Mouse (Mus musculus): ENCODE results near the gene Gm30083.
A peak's percentile ranks its signal among the peaks of the same experiment; 100 is the strongest.

Gene Gm30083

DNA sequence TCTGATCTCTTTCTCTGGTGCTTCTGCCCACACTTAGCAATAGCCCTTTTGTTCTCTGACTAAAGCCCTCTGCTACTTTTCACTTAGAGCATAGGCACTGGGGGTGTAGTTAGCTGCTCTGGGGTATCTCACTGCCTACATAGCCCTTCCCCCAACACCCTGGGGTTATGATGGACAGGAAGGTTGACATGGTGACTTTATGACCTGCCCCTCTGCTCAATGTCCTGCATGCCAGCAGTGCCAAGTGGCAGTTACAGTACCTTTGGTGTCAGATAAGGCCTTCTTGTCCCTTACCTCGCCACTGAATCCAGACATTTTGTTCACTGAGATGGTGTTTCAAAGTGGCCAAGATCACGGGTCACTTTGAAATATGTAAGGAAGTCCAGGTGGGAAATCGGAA is at the start of gene Gm30083:
Gene Gm30083, minus strand, starts transcription at position 120 of the 400 bp plus-strand sequence.
- no peak for DNase-seq (ENCODE audit: low spot score in 2 of 2)

DNA sequence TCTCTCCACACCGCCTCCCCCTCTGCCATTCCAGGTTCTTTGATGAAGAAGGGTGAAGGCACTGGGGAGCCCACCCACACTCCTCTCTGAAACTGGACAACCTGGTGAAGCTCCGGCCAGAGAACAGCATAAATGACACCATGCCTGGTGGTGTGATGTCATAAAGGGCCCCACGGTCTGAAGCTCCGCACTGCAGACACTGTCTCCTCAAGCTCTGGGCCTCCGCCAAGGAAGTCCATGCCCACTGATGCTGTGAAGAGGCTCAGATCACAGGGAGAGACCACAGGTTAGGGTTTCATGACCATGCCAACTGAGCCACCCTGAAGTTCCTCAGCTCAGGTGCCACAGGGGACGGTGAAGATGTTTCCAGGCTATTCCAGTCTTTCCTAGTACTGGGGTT is 37.5 kb upstream of the Gm30083 start, which contains the start of gene Antxrl:
Gene Antxrl, plus strand, starts transcription at position 192 of the 400 bp plus-strand sequence.
- no peak for DNase-seq (ENCODE audit: low spot score in 2 of 2)

DNA sequence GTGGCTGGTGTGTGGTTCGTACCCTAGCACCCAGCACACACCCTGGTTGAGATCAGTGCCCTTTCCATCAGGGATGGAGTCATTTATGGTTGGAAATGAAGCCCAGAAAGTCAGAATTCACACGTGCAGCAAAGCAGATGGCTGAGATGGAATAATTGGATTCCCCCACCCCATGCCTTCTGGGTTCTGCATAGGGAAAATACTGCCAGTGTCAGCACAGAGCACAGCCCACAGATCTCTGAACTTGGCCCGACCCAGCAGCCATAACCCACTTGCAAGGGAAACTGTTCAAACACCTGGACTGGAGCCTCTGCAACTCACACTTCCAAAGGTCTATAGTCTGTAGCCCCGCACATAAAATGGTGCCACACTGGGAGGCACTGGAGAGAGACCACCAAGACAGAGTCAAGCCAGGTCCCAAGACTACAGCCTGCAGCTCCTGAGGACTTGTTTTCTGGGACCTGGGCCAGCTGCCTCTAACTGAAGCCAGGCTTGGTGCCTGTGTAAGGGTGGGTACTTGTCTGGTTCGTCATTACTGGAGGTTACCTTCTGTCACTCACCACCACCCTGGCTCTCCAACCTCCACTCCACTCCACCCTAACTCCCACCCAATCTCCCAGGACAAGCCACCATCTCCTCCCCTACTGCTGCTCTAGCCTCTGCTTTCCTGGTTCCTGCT is 35.3 kb upstream of the Gm30083 start:
- DNase-seq (ENCODE audit: low spot score in 2 of 2): no peak

DNA sequence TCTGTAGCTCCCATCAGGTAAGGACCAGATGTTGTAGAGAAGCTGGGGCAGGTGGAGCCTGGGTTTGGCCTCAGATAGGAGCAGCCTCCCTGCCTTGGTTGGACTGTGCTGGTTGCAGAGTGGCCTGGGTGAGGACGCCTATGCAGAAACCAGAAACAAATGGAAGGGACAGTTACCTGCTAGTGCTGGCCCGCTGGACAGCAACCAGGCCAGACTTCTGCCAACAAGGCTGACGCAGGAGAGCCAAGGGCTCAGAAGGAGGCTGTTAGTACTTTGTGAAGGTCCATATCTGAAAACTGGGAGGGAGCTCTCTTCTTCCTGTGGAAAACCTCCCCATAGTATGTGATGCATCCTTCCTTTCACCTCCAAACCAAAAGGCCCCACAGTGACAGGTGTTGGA is 28.4 kb upstream of the Gm30083 start:
- DNase-seq (ENCODE audit: low spot score in 2 of 2): no peak

DNA sequence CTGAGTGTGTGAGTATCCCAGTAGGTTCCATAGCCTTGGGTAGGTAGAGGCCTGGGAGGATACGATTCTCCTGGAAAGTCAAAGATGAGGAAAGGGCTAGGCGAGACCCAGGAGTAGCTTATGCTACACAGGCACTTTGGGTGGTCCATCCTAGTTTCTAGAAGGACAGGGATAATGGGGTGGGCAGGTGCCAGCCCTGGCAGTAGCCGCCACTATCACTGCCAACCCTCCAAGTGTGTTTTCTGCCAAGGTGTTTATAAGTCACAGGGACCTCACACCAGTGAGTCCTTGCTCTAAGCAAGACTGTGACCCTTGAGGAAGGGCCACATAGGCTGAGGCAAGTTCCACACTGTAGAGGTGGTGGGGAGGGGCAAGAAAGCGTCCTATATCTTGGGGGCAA is 26.3 kb upstream of the Gm30083 start:
- no peak for DNase-seq (ENCODE audit: low spot score in 2 of 2)

DNA sequence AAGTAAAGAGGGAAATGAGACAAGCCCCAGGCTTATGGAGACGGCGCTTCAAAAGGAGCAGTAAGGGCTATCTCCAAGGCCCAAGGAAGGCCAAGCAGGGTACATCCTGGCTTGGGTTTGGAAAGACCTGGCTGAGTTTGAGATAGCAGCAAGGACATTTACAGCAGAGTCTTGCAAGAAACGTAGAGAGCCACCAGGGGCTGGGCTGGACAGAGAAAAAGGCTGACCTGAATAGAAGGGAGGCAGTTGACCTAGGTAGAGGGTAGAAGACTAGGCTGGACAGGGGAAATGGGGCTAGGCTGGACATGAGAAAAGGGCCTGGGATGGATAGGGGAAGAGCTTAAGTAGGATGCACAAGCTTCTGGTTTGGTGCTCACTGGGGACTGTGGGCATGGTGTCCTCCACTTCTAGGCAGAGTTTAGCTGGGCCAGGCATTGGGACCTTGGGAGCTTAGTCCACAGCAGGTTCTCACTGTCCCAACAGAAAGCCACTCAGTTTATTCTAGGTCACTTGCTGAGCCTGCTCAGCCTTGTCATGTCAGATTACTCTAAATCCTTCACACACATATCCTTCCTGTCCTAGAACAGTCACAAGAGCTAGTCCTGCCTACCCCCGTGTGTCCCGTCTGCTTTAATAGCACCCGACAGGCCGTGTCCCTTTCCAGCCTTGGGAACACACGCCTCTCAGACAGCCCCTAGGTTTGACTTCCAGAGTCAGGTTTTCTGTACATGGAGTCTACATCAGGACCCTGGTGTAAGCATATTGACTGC is 19.0 kb upstream of the Gm30083 start:
- DNase-seq (ENCODE audit: low spot score in 2 of 2): no peak

DNA sequence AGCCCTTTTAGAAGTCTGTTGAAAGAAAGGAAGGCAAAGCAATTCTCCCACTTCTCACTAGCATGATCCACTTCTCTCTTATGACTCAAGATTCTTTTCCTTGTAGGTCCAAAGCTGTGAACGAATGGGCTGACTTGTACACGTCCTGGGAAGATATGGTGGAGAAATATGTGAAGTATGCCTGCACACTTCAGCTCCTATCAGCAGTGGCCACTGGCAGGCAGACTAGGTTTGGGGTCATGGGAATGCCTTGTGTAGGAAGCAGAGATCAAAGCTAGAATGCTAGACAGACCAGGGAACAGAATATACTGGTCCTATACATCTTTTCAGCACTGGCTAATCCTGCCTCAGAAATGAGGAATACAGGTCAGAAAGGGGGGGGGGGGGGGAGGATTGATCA is 11.7 kb upstream of the Gm30083 start:
- DNase-seq (ENCODE audit: low spot score in 2 of 2): no peak

DNA sequence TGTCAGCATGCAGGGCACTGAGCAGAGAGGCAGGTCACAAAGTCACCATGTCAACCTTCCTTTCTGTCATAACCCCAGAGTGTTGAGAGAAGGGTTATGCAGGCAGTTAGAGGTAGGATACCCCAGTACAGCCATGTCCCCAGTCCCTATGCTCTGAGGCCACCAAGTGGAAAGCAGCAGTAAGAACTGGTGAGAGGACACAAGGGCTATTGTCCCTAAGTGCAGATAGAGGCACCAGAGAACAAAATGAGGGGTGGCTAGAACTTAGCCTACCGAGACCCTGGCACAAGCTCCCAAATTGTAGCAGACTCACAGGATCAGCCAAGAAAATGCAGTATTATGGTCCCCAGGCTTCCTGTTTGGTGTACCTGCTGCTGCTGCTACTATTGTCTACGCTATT is 2.0 kb upstream of the Gm30083 start:
- no peak for DNase-seq (ENCODE audit: low spot score in 2 of 2)

DNA sequence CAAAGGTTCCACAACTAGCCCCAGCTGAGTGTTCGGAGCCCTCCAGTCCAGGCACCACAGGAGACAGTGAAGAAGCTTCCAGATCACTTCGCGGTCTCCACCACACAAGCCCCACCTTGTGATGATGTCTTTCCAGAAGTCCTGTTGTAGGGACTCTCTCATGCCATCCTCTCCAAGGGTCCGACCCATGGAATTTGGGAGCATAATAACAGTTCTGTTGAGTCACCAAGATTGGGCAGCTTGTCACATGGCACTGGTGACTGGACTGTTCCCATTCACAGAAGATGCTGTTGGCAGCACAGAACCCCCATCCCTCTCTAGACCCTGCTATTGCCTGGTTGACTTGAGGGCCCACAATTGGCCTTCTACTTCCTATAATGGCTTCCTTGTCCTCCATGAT is 1.4 kb upstream of the Gm30083 start, which contains the start of gene Gm5460:
Gene Gm5460, plus strand, starts transcription at position 378 of the 400 bp plus-strand sequence.
- no peak for DNase-seq (ENCODE audit: low spot score in 2 of 2)

DNA sequence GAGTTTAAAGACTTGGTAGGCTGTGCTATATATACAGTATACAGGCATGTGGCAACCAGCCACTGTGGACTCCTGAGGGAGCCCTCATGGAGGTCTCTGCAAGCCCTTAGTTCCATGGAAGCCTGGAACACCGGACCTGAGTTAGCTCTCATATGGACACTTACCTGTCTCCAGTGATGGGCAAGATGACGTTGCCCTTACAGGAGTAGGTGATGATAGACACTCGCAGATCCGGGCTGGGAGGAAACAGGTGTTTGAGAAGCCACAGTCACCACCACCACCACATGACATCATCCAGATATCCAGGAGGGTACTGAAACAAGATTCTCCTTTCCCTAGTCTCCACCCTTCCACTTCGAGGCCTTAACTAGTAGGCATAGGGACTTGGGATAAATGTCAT is 12.6 kb downstream of the Gm30083 start:
- DNase-seq (ENCODE audit: low spot score in 2 of 2): peak in 1 of 2 experiments; percentile 43

DNA sequence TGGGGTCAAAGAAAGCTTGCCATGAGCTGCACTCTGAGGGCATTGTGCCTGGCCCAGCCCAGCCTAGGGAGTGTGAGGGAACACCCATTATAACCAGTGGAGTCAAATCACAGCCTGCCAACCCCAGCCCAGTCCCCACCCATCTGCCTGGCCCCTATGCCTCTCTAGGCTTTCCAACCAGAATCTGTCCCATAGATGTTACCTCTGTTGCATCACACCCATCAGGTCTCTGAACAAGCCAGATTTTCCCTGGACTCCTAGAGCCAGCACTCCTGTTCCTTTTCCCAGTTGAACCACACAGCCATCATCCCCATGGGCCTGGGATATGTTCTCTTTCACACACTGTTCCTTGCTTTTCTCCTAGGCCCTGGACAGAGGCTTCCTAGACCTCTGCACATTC is 13.5 kb downstream of the Gm30083 start:
- peak in 1 of 2 experiments; percentile 49 for DNase-seq (ENCODE audit: low spot score in 2 of 2)

DNA sequence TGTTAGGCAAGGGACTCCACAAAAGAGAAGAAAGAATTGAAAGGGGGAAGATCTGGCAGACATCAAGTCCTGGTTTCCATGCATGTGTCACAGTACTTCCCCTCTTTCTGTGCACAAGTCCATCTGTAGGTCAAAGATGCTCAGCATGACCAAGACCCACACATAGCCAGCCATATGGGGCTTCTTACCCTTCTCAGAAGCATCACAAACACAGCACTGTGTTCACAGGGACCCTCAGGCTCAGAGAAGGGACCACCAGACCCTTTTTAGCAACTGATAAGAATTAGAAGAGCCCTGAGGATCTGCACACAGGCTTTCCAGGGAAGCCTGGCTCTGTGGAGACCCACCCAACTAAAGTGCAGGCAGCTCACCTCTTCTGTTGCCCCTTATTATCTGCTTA is 14.9 kb downstream of the Gm30083 start:
- peak in 1 of 2 experiments; percentile 27 for DNase-seq (ENCODE audit: low spot score in 2 of 2)

DNA sequence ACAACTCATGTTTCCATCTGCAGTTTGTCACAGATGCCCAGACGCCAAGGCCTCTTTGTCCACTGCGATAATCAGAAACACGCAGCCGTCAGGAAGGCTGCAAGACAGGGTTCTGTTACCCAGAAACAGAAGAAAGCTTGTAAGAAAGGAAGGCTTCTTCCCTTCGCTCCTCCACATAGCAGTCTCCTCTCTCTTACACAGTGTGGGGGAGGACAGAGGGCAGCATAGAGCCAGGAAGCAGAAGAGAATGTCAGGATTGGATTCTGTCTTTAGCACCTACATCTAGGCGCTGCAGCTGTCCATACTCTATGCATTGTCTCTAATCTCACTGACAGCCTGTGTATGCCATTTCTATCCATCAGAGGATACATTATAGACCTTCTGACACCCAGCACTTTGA is 17.6 kb downstream of the Gm30083 start:
- no peak for DNase-seq (ENCODE audit: low spot score in 2 of 2)

DNA sequence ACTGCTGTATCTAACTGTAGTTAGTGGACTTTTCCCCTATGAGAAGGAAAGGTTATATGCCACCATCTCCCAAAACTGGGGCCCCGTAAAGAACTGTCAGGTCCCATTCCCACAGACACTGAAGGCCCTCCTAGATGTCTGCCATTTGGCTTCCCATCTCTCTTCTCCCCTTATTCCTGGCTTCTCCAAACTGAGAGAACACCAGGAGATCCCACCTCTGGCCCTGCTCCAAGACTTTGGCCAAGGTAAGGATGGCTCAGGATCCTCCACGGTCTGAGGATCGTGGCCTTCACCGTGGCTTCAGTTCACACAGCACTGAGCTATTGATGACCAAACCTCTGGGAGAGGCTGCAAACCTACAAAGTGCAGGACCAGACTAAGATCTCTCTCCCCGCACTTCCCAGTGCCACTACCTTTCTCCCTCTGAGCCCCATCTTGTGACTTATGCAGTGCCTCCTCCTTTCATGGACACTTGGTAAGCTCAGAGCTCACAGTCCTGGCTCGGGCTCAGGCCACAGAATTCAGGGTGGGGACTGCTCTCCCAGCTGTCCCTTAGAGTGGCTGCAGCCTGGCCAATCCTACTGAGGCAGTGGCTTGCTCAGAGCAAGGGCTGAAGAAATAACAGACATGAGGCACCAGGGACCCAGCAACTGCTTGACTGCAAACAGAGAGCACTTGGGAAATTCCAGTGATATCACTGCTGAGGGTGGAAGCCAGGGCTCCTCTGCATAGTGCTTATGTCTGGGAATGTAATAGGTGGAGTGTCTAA is 21.3 kb downstream of the Gm30083 start:
- DNase-seq (ENCODE audit: low spot score in 2 of 2): no peak

DNA sequence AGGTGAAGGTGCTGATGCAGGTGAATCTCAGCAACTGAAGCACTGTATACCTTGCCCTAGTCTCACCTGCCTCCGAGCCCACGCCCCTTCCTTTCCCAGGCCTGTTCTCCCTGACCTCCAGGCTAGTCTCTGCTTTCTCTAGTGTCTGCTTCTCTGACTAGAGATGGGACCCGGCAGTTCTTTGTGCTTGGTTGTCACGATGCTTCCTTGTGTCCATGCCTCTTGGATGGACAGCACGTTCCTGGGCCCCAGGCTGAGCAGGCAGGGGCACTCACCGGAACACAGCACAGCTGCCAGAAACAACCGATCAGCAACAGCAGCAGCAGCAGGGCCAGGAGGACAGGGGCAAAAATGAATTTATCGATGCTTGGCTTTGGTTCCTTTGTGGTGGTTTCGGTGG is 21.9 kb downstream of the Gm30083 start:
- no peak for DNase-seq (ENCODE audit: low spot score in 2 of 2)

DNA sequence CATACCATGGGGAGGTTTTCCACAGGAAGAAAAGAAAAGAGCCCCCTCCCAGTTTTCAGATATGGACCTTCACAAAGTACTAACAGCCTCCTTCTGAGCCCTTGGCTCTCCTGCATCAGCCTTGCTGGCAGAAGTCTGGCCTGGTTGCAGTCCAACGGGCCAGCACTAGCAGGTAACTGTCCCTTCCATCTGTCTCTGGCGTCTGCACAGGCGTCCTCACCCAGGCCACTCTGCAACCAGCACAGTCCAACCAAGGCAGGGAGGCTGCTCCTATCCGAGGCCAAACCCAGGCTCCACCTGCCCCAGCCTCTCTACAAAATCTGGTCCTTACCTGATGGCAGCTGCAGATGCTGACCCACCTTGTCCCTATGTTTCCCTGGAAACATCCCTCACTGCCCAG is 23.0 kb downstream of the Gm30083 start:
- peak in 1 of 2 experiments; percentile 50 for DNase-seq (ENCODE audit: low spot score in 2 of 2)

DNA sequence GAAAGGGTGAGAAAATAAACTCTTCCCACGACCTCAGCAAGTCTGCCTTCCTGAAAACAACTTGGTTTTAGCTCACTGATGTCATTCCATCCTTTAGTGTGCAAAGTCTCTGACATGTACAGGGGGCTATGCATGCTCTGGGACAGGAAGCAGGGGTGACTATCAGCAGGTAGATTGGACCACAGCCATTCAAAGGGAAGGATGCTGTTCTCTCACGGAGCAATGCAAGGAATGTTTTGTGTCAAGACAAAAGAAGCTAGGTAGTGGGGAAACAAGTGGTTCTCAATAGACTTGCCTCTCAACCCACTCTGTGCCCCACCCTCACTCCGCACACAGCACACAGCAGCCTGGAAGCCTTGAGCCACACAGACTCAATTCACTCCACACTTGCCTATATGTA is 25.8 kb downstream of the Gm30083 start:
- no peak for DNase-seq (ENCODE audit: low spot score in 2 of 2)

DNA sequence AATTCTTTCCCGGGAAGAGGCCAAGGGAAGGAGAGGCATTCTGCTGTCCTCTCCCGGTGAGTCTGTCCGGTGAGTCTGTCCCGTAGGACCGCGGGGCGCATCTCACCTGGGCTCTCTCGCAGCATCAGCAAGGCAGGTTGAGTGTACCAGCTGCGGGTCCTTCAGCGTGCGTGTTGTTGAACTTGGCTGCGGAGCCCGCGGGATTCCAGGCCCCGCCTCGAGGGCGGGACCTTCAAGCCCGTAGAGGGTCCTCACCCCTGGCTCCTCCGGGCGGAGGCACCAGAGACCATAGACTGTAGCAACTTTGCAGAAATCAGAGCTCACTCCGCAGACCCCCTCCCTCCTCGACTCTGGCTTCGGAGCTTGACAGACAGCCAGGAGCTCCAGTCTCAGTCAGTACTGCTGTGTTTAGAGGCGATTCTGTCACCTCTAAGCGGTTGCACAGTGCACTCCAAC is 36.4 kb downstream of the Gm30083 start, which contains the start of gene Zfp488:
Gene Zfp488, minus strand, starts transcription at position 161 of the 456 bp plus-strand sequence.
- no peak for DNase-seq (ENCODE audit: low spot score in 2 of 2)

DNA sequence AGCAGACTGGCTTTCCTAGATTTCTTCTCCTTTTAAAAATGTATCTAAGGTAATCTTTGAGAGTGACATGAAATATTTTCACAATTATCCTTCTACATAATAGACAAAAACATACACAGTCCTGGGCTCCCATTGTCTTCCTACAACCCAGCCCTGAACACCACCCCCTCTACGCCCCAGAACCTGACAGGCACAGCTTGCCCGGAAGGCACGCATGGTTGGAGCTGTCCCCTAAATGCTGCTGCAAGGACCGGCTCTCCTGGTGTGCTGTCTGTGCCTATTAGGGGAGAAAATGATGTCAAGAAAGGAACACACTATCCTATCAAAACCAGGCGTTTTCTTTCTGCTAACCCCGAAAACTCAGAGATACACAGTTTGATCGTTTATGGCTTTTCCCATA is 37.2 kb downstream of the Gm30083 start:
- DNase-seq (ENCODE audit: low spot score in 2 of 2): no peak

DNA sequence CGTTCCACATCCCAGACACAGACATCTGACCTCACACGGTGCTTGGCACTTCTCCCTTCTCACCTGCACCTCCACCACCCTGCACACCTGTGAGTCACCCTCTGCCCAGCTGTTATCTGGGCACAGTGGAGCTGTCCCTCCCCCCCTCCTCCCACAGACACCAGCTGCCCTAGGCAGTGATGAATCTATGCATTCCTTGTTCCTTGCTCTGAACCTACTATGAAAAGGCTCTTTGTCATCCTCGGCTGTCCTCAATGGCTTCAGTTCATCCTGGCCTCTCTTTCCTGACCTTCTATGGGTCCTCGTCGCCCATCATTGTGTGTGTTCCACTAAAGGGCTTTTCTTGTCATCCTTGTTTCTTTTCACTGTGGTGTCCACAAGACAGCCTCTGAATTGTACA is 40.2 kb downstream of the Gm30083 start:
- DNase-seq (ENCODE audit: low spot score in 2 of 2): no peak

DNA sequence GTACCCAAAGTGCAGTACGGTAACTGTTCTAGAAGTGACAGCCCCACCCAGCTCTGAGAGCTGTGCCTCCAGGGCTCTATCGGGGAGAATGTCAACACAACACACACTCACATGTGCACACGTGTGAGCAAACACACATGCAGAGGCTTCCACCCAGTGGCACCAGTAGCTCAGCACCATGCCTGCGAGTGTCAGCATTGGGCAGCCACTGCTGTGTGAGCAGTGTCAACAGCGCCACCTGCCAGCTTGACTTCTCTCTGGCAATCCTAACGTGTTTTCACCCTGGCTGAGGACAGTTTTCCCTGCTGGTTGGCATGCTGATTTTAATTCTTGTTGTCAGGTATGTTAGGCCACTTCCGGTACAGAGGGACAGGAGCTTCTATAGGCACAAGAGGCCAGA is 42.3 kb downstream of the Gm30083 start:
- no peak for DNase-seq (ENCODE audit: low spot score in 2 of 2)

DNA sequence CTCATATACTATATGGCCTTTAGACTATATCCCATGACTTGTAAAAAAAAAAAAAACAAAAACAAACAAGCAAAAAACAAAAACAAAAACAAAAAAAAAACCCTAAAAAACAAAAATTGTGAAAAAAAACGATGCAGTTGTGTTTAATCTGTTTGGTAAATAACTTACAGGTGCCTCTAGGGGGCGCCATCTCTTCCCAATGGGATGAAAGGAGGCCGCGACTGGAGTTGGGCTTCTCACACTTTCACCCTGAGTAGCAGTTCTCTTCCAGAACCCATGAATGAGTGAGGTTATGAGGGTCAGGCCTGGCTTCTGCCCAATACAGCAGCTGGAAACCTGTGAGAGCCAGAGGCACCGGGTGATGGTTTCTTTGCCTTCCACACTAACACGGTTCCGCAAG is 49.3 kb downstream of the Gm30083 start:
- no peak for DNase-seq (ENCODE audit: low spot score in 2 of 2)

Measured in spleen, postnatal 4 days (tissue).